Mouse (Mus musculus) spleen, adult 2 months (tissue): ENCODE measurements around the gene Aasdhppt.

Source experiments
- CTCF ChIP-seq: fragments of 200-500 bp; IDR thresholded peaks from 2 replicates; pipeline ENCODE4 v1.5.1; 2011; ENCODE audit warnings: mild to moderate bottlenecking, inconsistent platforms; ENCODE audit not compliant: insufficient read depth, insufficient read length, insufficient replicate concordance; ENCODE audit errors: extremely low read depth
- POLR2A ChIP-seq: fragments of 200-500 bp; IDR thresholded peaks from 2 replicates; pipeline ENCODE4 v1.6.1; 2011; ENCODE audit warnings: low read depth, low read length, inconsistent platforms

GRCm38 (mm10) chr9:4311162-4311561, 1.9 kb upstream of the Aasdhppt start:
- TF ChIP-seq POLR2A (no peak), CTCF (no peak)
